Mouse (Mus musculus) embryonic facial prominence, embryonic 10.5 days (tissue): Measurements from ENCODE around the gene Ino80b. TPM values are rescaled to one million over a fixed set of nuclear protein-coding genes. Genes with fewer than 3 reads are reported as not detected.

Experiments used
- DNase-seq: peaks from one replicate; pipeline ENCODE4 v3.0.0-alpha.2; 2017; ENCODE audit warnings: low spot score
- H3K27ac ChIP-seq: fragments of 300-500 bp; sonication (generic); replicated peaks from 2 replicates; pipeline ENCODE4 v1.5.1; 2016; ENCODE audit warnings: mild to moderate bottlenecking
- H3K27me3 ChIP-seq: fragments of 300-500 bp; sonication (generic); replicated peaks from 2 replicates; pipeline ENCODE4 v1.6.1; 2016; ENCODE audit warnings: low read depth, mild to moderate bottlenecking; ENCODE audit not compliant: poor library complexity, severe bottlenecking
- H3K36me3 ChIP-seq: fragments of 300-500 bp; sonication (generic); replicated peaks from 2 replicates; pipeline ENCODE4 v1.6.1; 2016; ENCODE audit warnings: mild to moderate bottlenecking, moderate library complexity
- H3K4me1 ChIP-seq: fragments of 300-500 bp; sonication (generic); 2 replicates; pipeline ENCODE4 v1.6.1; 2016
- H3K4me3 ChIP-seq: fragments of 300-500 bp; sonication (generic); 2 replicates; pipeline ENCODE4 v1.5.1; 2016; ENCODE audit warnings: mild to moderate bottlenecking, moderate library complexity
- H3K9me3 ChIP-seq: fragments of 300-500 bp; sonication (generic); 2 replicates; pipeline ENCODE4 v1.6.1; 2016; ENCODE audit warnings: mild to moderate bottlenecking
- WGBS: fragments of 180-500 bp; shearing (Covaris S2); methylation state at CpG from one replicate; pipeline ENCODE4 v1.1.7; 2016; 5-methylcytosine and 5-hydroxymethylcytosine counted together
- polyA plus RNA-seq: library from polyadenylated mRNA; unstranded; fragments of >200 nt; fragmentation: Nextera tagmentation; extraction: Ambion mirVana; gene quantifications from 2 replicates; pipeline ENCODE4 v1.2.1, GENCODE M21; 2016

The Ino80b gene
- polyA plus RNA-seq, 1 experiment from 2014 or later: 18.6 TPM

DNA sequence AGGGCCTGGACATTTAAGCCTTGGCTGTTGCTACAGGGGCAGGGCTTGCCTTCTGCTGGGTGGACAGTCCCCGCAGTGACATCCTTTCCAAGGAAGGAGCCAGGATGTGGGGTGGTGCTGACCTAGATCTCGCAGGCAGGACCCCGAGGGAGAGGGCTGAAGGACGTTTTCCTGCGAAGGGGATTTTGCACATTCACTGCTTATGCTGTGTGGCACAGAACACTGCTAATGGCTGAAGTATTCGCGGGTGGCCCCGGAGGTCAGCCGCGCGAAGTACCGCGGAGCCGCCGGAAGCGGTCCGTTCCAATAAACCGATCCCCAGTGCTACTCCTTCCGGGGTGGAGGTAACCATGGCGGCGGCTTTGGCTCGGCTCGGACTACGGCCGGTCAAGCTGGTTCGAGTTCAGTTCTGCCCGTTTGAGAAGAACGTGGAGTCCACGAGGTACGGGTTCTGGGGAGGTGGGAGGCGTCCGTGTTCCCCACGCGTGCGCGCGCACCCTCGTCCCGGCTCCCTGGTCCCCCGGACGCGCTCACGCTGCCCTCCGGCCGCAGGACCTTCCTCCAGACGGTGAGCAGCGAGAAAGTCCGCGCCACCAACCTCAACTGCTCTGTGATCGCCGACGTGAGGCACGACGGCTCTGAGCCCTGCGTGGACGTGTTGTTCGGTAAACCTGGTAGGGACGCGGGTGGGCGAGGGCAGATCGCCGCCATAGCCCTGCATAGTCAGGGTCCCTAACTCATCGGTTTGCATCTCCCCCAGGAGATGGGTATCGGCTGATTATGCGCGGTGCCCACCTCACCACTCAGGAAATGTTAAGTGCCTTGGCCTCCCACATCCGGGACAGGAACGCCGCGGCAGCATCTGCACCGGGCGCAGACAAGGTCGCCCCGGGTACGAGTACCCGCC lies 16.2 kb downstream of the Ino80b start, which contains the start of gene Mrpl53:
Mrpl53 (plus strand) TSS at position 279 of the 907 bp plus-strand sequence.
- Histone ChIP-seq H3K4me3 (peak within 1 kb of the TSS; percentile 95), H3K9me3 (no peaks in the 10 kb centered on the region), H3K4me1 (peaks cover 25% of the 10 kb centered on the region), H3K36me3 (peaks cover 28% of the 10 kb centered on the region), H3K27ac (peak within 1 kb of the TSS; percentile 95), H3K27me3 (no peaks in the 10 kb centered on the region; the same call in 1 of the 2 replicates)
- under 1% methylated on average over 76 of the region's 76 CpGs for WGBS
- DNase-seq: peak; percentile 84

DNA sequence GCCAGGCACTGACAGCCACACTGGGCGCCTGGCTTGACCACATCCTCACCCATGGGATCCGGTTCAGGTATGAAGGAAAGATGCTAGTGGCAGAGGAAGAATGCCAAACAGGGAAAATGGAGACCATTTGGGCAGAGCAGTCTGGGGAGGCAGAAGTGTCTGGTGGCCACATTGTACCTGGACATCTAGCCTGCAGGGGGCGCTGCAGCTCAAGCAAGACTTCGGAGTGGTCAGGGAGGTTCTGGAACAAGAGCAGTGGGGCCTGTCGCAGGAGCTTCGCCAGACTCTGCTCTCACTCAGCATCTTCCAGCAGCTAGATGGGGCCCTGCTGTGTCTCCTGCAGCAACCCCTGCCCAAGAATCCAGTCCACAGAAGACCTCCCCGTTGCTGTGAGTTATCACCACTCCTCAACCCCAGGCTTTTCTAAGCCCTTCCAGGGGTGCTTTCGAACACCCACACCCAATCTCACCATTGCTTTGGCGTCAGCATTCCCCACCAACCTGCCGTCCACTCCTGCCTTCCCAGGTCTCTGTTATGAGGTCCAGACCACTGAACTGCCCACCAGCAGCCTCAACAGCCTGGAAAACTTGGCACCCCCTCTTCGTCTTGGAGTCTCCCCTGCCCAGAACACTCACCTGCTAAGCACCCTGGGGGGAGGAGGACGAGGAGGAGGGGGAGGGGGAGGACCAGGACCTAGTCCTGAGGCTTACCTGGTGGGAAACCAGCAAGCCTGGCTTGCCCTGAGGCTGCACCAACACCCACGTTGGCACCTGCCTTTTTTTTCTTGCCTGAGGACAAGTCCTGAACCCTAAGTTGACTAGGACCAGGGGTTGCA lies 17.4 kb downstream of the Ino80b start:
- Histone ChIP-seq H3K27ac (peak overlapping the region; percentile 95), H3K36me3 (peaks cover 28% of the 10 kb centered on the region), H3K4me1 (peaks cover 33% of the 10 kb centered on the region), H3K27me3 (peaks cover 8% of the 10 kb centered on the region), H3K4me3 (peak overlapping the region; percentile 95), H3K9me3 (no peaks in the 10 kb centered on the region)
- WGBS: 33% methylated on average over 13 of the region's 13 CpGs
- peak; percentile 89 for DNase-seq

DNA sequence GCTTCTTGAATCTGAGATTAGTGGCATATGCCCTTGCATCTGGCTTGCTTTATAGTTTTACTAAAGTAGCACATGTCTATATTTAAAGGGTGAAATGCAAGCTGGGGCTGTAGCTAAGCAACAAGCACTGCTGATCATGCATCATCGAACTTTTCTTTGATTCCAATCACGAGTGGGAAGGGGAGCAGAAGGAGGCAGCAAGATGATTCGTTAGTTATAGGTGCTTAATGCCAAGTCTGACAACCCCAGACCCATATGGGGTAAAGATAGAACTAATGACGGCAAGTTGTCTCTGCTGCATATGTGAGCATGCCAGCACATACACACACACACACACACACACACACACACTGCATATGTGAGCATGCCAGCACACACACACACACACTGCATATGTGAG lies 21.1 kb downstream of the Ino80b start:
- WGBS: 76% methylated on average over 4 of the region's 4 CpGs
- no peaks in the 10 kb centered on the region for H3K9me3 ChIP-seq
- H3K27me3 ChIP-seq: peaks cover 26% of the 10 kb centered on the region
- H3K4me3 ChIP-seq: no peak overlapping the region
- H3K27ac ChIP-seq: no peak overlapping the region
- no peak for DNase-seq
- peaks cover 16% of the 10 kb centered on the region for H3K36me3 ChIP-seq
- peaks cover 41% of the 10 kb centered on the region for H3K4me1 ChIP-seq

DNA sequence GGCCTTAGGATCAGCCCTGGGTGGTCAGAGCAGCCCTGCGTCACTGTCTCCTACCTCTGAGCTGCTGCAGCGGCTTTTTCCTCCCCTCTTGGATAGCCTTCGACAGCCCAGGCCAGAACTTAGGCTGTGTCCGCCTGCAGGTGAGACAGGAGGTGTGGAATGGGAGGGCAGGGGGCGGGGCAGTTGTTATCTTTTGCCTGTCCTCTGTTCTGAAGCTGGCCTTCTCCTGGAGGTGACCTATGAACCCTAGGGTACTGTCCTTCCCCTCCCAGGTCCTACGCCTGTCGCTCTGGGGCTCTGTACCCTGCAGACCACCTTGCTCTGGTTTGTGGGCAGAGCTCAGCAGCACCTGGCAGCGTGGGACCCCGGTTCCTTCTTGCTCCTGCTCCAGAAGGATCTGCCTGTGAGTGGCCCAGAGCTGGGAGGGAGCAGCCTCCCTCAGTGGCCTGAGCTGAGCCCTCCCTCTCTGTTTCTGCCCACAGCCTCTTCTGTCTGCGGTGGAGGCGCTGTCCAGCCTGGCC lies 22.0 kb downstream of the Ino80b start:
- no peak for DNase-seq
- Histone ChIP-seq H3K4me1 (peaks cover 35% of the 10 kb centered on the region), H3K27ac (no peak overlapping the region), H3K9me3 (no peaks in the 10 kb centered on the region), H3K4me3 (peak overlapping the region; percentile 84), H3K36me3 (peaks cover 16% of the 10 kb centered on the region), H3K27me3 (peaks cover 32% of the 10 kb centered on the region)
- WGBS: 38% methylated on average over 11 of the region's 11 CpGs

DNA sequence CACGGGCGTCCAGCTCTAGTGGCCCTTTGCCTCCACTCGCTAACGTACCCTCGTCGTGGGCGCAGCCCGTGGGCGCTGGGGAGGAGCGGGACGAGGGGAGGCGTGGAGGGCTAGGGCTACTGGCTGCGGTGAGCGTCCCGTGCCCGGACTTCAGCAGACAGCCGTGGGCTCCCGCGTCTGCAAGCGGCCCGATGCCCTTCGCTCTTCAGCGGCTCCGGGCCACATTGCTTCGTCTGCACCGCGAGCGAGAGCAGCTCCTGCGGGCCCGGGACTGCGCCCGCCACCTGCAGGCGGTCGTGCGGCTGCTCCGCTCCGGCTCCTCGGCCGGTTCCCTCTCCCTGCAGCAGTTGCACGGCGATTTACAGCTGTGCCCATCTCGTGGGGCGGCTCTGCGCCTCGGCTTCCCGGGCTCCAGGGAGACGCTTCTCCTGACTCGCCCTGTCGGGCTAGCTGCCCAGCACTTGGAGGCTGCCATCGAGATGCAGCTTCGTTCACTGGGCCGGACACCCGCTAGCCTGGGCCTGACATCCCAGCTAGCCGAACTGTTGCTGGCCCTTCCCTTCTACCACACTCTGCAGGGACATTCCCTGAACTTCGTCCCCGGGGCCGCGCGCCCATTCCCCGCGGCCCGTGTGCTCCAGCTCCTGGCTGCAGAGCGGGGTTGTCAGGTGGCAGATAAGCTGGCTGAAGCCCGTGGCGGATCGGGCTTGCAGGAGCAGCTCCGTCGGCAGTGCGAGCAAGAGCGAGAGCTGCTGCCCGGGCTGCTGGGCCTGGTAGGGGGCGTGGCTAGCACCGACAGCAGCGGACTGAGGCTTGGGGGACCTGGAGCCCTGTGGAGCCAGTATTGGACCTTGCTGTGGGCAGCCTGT lies 23.3 kb downstream of the Ino80b start:
- under 1% methylated on average over 74 of the region's 74 CpGs for WGBS
- H3K4me3 ChIP-seq: peak overlapping the region; percentile 84

DNA sequence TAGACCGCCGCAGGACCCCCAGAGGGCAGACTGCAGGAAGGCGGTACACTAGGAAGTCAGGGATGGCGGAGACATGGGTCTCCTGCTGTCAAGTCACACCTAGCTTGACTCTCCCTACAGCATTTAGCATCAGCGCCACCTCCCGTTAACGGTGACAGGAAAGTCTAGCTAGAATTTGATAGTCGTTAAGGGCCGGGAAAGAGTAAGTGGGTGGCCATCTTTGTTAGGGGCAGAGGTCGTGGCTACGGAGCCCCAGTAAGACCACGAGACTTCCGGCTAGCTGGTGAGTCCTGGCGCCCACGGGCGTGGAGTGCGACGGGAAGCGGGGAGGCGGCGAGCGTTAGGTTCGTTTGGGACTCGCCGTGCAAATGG lies 23.9 kb downstream of the Ino80b start, which contains the start of the genes Ccdc142 and Gm42688:
Ccdc142 (plus strand) TSS at position 286 of the 372 bp plus-strand sequence.
Gm42688 (plus strand) TSS at position 302 of the 372 bp plus-strand sequence.
- peak; percentile 83 for DNase-seq
- Histone ChIP-seq H3K36me3 (peaks cover 10% of the 10 kb centered on the region), H3K4me3 (peak within 1 kb of the TSS; percentile 84), H3K27me3 (peaks cover 33% of the 10 kb centered on the region), H3K4me1 (peaks cover 26% of the 10 kb centered on the region), H3K9me3 (no peaks in the 10 kb centered on the region), H3K27ac (peak within 1 kb of the TSS; percentile 87)
- WGBS: under 1% methylated on average over 25 of the region's 25 CpGs

More for the DNA sequence above, 23.3 kb downstream of the Ino80b start:
- peak overlapping the region; percentile 87 for H3K27ac ChIP-seq
- H3K4me1 ChIP-seq: peaks cover 26% of the 10 kb centered on the region
- H3K9me3 ChIP-seq: no peaks in the 10 kb centered on the region
- DNase-seq: peak; percentile 81
- H3K27me3 ChIP-seq: peaks cover 32% of the 10 kb centered on the region
- H3K36me3 ChIP-seq: peaks cover 13% of the 10 kb centered on the region

DNA sequence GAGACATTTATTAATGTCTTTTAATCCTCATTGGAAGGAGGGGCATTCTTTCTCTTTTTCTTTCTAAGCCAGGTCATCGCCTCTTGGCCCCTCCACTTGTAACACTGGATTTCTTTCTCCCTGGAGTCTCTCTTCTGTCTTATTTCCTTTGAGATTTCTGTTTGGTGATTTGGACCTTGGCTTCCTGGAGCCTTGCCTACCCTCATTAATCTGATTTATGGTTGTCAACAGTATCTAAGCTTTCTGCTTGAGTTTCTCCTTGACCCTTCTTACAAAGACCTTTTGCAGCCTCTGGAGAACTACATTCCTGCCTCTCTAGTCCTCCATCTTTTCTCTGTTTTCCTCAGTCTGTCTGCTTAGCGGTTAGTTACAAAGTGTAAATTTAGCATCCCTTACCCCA lies 26.8 kb downstream of the Ino80b start:
- peaks cover 24% of the 10 kb centered on the region for H3K4me1 ChIP-seq
- no peak overlapping the region for H3K4me3 ChIP-seq
- WGBS: 73% methylated on average over 2 of the region's 2 CpGs
- no peak for DNase-seq
- no peak overlapping the region for H3K27ac ChIP-seq
- no peaks in the 10 kb centered on the region for H3K36me3 ChIP-seq
- 0 out of 2 replicates have a peak, but pooled peaks cover 5% of the 10 kb centered on the region for H3K9me3 ChIP-seq
- H3K27me3 ChIP-seq: peaks cover 45% of the 10 kb centered on the region

DNA sequence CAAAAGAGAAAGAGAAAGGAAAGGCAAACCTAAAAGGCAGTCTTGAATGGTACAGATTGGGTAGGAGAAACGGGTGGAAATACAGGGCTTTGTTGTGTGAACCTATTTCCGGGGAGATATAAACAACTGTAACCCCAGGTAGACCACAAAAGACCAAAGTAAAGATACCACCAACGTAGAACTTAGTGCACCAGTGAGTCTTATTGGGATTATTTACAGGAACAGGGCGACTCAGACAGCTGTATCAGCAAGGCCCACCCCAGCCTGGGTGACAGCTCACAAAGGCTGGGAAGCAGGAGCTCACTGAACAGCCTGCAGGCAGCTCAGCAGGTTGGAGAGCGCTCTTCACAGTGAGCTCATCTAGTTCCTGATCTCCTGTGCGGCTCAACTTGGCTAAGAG lies 29.3 kb downstream of the Ino80b start:
- Histone ChIP-seq H3K27me3 (peaks cover 53% of the 10 kb centered on the region), H3K27ac (no peak overlapping the region)
- 43% methylated on average over 6 of the region's 6 CpGs for WGBS

DNA sequence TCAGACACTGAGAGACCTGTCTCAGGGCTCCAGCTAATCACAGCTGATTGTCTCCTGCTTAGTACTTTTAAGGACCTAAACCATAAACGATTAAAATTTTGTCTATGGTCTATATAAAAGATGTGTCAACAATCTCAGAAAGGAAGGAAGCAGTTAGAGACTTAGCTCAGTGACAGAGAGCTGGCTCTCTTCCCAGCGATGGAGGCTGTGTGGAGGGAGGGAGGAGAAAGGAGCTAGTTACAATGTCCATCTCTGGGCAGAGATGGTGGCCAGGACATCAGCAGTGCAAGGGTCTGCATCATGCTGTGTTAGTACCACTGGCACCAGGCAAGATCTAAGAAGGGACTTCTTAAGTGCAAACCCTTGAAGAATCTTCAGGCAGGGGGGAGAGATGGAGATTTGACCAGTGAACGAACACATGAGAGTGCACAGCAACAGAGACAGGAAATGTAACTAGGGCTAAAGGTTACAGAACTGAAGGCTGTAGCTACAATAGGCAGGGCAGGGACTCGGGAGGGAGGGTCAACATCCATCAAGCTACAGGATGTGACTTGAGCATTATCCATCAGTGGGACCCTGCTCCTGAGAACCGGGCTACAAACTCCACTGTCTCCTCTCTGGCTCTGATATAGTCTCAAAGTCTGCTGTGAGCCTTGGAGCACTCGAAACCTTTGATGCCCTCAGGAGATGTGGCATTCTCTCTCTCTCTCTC lies 32.7 kb downstream of the Ino80b start:
- H3K4me1 ChIP-seq: peaks cover 12% of the 10 kb centered on the region
- WGBS: 45% methylated on average over 6 of the region's 6 CpGs
- DNase-seq: no peak
- peaks cover 66% of the 10 kb centered on the region for H3K27me3 ChIP-seq
- no peaks in the 10 kb centered on the region for H3K36me3 ChIP-seq
- H3K27ac ChIP-seq: no peak overlapping the region
- no peak overlapping the region for H3K4me3 ChIP-seq
- H3K9me3 ChIP-seq: 0 out of 2 replicates have a peak, but pooled peaks cover 5% of the 10 kb centered on the region

More for the DNA sequence above, 29.3 kb downstream of the Ino80b start:
- H3K9me3 ChIP-seq: 0 out of 2 replicates have a peak, but pooled peaks cover 5% of the 10 kb centered on the region
- DNase-seq: no peak
- H3K36me3 ChIP-seq: no peaks in the 10 kb centered on the region
- H3K4me3 ChIP-seq: no peak overlapping the region
- peaks cover 6% of the 10 kb centered on the region for H3K4me1 ChIP-seq

DNA sequence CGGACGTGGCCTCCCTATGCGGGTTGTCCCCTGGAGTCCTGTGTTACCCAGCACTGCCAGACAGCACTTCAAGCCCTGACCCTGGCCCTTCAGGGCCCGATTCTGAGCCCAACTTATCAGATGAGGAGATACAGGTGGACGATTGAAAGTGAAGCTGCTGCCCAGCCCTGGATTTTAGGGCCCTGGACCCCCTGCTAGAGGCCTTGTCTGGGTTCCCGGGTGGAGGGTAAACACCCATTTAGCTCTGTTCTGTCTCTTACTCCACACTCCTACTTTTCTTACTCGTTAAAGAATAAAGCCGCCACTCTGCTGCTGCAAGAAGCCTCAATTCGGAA lies 37.3 kb downstream of the Ino80b start:
- 3% methylated on average over 9 of the region's 9 CpGs for WGBS
- Histone ChIP-seq H3K9me3 (no peaks in the 10 kb centered on the region), H3K4me1 (peaks cover 49% of the 10 kb centered on the region), H3K27me3 (peaks cover 97% of the 10 kb centered on the region), H3K4me3 (peak overlapping the region; percentile 49), H3K27ac (no peak overlapping the region), H3K36me3 (peaks cover under 1% of the 10 kb centered on the region; the same call in 1 of the 2 replicates)
- no peak for DNase-seq
